Mouse (Mus musculus) hematopoietic stem cell, adult 5-6 weeks (primary cell): ENCODE data around the gene Usp4. TPM values are rescaled to one million over a fixed set of nuclear protein-coding genes. Genes with fewer than 3 reads are reported as not detected.
A peak's percentile ranks its signal among the peaks of the same experiment; 100 is the strongest.
"Not testable (repeated sequence)": the region's sequence is repeated elsewhere in the genome, so short reads cannot be mapped to it uniquely, and the experiment has no call there.

ENCODE experiments used
- ATAC-seq, 2 experiments: fragments of 125-278 bp in 1 of 2; replicated peaks in 1 of 2; 2 replicates each; pipeline ENCODE4 v1.8.0; 2016 to 2017; ENCODE audit warnings: inconsistent platforms in 2 of 2, mild to moderate bottlenecking in 2 of 2, moderate number of reproducible peaks in 2 of 2, low read depth in 1 of 2, moderate TSS enrichment in 1 of 2; ENCODE audit not compliant: low FRiP score in 2 of 2, poor library complexity in 2 of 2, severe bottlenecking in 2 of 2, insufficient read depth in 1 of 2, low TSS enrichment in 1 of 2
- total RNA-seq: library from RNA; stranded (forward); fragments of 172-1452, 232-1000 nt; gene quantifications from 2 replicates; pipeline ENCODE4 v1.2.3, GENCODE M21; 2017

Usp4 gene
- total RNA-seq, result 54.7 and 65.7 TPM in 2 replicates

GRCm38 (mm10) chr9:108347540-108348289 lies at the start of gene Usp4:
TSS of gene Usp4 (plus strand) at chr9:108347853.
- ATAC-seq, result peak; percentile 83 to 87

GRCm38 (mm10) chr9:108301853-108302252 lies 45.8 kb upstream of the Usp4 start:
- no peak for ATAC-seq

GRCm38 (mm10) chr9:108304716-108305115 lies 42.9 kb upstream of the Usp4 start:
- ATAC-seq, result no peak

GRCm38 (mm10) chr9:108305170-108305569 lies 42.5 kb upstream of the Usp4 start:
- ATAC-seq, result no peak

GRCm38 (mm10) chr9:108305629-108306520 lies 41.8 kb upstream of the Usp4 start, which contains the start of the genes Rhoa and Tcta:
TSS of gene Rhoa (plus strand) at chr9:108306129.
TSS of gene Tcta (minus strand) at chr9:108306160.
- peak; percentile 95 to 97 for ATAC-seq

GRCm38 (mm10) chr9:108306571-108306980 lies 41.1 kb upstream of the Usp4 start:
- ATAC-seq, result peak; percentile 54 to 56; a peak in 3 of 4 replicates

- no peak for ATAC-seq
These were observed 40.4 kb upstream of the Usp4 start for GRCm38 (mm10) chr9:108307021-108307807.

GRCm38 (mm10) chr9:108308141-108308540 lies 39.5 kb upstream of the Usp4 start:
- no peak for ATAC-seq

GRCm38 (mm10) chr9:108317572-108317971 lies 30.1 kb upstream of the Usp4 start:
- ATAC-seq, result no peak

GRCm38 (mm10) chr9:108318462-108318861 lies 29.2 kb upstream of the Usp4 start:
- no peak for ATAC-seq

- not testable (repeated sequence) for ATAC-seq
These were observed 25.6 kb upstream of the Usp4 start for GRCm38 (mm10) chr9:108322054-108322453.

GRCm38 (mm10) chr9:108324784-108325183 lies 22.9 kb upstream of the Usp4 start:
- ATAC-seq, result no peak

- no peak for ATAC-seq
These were observed 21.8 kb upstream of the Usp4 start for GRCm38 (mm10) chr9:108325811-108326210.

GRCm38 (mm10) chr9:108337848-108338550 lies 9.7 kb upstream of the Usp4 start:
- ATAC-seq, result no peak

- ATAC-seq, result no peak
These were observed 9.1 kb upstream of the Usp4 start for GRCm38 (mm10) chr9:108338551-108338885.

- ATAC-seq, result peak; percentile 83 to 87
These were observed 8.5 kb upstream of the Usp4 start, which contains the start of gene Gpx1 for GRCm38 (mm10) chr9:108338886-108339781. TSS of gene Gpx1 (plus strand) at chr9:108338903.
